Mouse (Mus musculus): ENCODE measurements at regions not wholly inside any gene's neighbourhood (a gene's known extent, or its start where the extent isn't known, plus 50 kb on each side); places are given as distances from the start of the nearest gene placed in this dataset.

DNA sequence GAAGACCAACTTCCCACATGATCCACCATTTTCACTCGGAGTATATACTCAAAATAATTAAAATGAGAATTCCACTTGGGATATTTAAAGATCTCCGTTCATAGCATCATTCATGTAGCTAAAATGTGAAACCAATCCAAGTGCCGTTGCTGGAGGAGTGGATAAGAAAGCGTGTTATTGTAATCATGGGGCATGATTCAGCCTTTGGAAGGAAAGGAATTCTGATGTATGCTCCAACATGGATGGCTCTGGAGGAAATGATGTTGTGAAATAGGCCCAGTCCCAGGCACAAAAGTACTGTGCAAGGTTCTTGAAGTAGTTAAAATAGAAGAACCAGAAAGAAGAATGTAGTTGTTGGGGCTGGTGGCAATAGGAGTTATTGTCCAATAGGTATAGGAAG is 64.7 kb upstream of the Rbms1 start:
- no peak for TF ChIP-seq CTCF (IDR thresholded peaks at IDR 0.05; ENCODE audit: extremely low read depth, insufficient read depth, insufficient read length, insufficient replicate concordance)
- no peak for TF ChIP-seq POLR2A (IDR thresholded peaks at IDR 0.05; ENCODE audit: low read depth, low read length)
